Mouse (Mus musculus): ENCODE data around the gene Efna3.

Gene Efna3

GRCm38 (mm10) chr3:89315930-89316831 is 6.6 kb downstream of the Efna3 start:
- DNase-seq (ENCODE audit: low read depth in 2 of 2, low spot score in 2 of 2) = no peak

GRCm38 (mm10) chr3:89315195-89315929 is 7.4 kb downstream of the Efna3 start:
- DNase-seq (ENCODE audit: low read depth in 2 of 2, low spot score in 2 of 2) = peak; percentile 55 to 66

- no peak for DNase-seq (ENCODE audit: low read depth in 2 of 2, low spot score in 2 of 2)
These were observed 8.0 kb downstream of the Efna3 start for GRCm38 (mm10) chr3:89314791-89315190.

- no peak for DNase-seq (ENCODE audit: low read depth in 2 of 2, low spot score in 2 of 2)
These were observed 8.4 kb downstream of the Efna3 start for GRCm38 (mm10) chr3:89314340-89314739.

- DNase-seq (ENCODE audit: low read depth in 2 of 2, low spot score in 2 of 2) = peak in 1 of 2 experiments; percentile 68
These were observed 14.7 kb downstream of the Efna3 start for GRCm38 (mm10) chr3:89308089-89308488.

GRCm38 (mm10) chr3:89305551-89306325 is 17.0 kb downstream of the Efna3 start:
- DNase-seq (ENCODE audit: low read depth in 2 of 2, low spot score in 2 of 2) = no peak

- no peak for DNase-seq (ENCODE audit: low read depth in 2 of 2, low spot score in 2 of 2)
These were observed 17.7 kb downstream of the Efna3 start for GRCm38 (mm10) chr3:89305105-89305504.

GRCm38 (mm10) chr3:89304440-89304839 is 18.3 kb downstream of the Efna3 start:
- DNase-seq (ENCODE audit: low read depth in 2 of 2, low spot score in 2 of 2) = no peak

GRCm38 (mm10) chr3:89300514-89300913 is 22.3 kb downstream of the Efna3 start:
- DNase-seq (ENCODE audit: low read depth in 2 of 2, low spot score in 2 of 2) = no peak

GRCm38 (mm10) chr3:89300071-89300470 is 22.7 kb downstream of the Efna3 start:
- DNase-seq (ENCODE audit: low read depth in 2 of 2, low spot score in 2 of 2) = no peak

GRCm38 (mm10) chr3:89299499-89299898 is 23.3 kb downstream of the Efna3 start:
- DNase-seq (ENCODE audit: low read depth in 2 of 2, low spot score in 2 of 2) = no peak

- DNase-seq (ENCODE audit: low read depth in 2 of 2, low spot score in 2 of 2) = no peak
These were observed 23.9 kb downstream of the Efna3 start for GRCm38 (mm10) chr3:89298908-89299307.

GRCm38 (mm10) chr3:89296761-89297396 is 25.9 kb downstream of the Efna3 start:
- no peak for DNase-seq (ENCODE audit: low read depth in 2 of 2, low spot score in 2 of 2)

- DNase-seq (ENCODE audit: low read depth in 2 of 2, low spot score in 2 of 2) = no peak
These were observed 27.0 kb downstream of the Efna3 start for GRCm38 (mm10) chr3:89295685-89296230.

GRCm38 (mm10) chr3:89294195-89294594 is 28.6 kb downstream of the Efna3 start:
- no peak for DNase-seq (ENCODE audit: low read depth in 2 of 2, low spot score in 2 of 2)

GRCm38 (mm10) chr3:89293247-89293918 is 29.4 kb downstream of the Efna3 start:
- DNase-seq (ENCODE audit: low read depth in 2 of 2, low spot score in 2 of 2) = no peak

- DNase-seq (ENCODE audit: low read depth in 2 of 2, low spot score in 2 of 2) = no peak
These were observed 30.5 kb downstream of the Efna3 start for GRCm38 (mm10) chr3:89292303-89292702.

- no peak for DNase-seq (ENCODE audit: low read depth in 2 of 2, low spot score in 2 of 2)
These were observed 30.9 kb downstream of the Efna3 start for GRCm38 (mm10) chr3:89291874-89292273.

- DNase-seq (ENCODE audit: low read depth in 2 of 2, low spot score in 2 of 2) = no peak
These were observed 34.2 kb downstream of the Efna3 start for GRCm38 (mm10) chr3:89288503-89288928.

GRCm38 (mm10) chr3:89287286-89287685 is 35.5 kb downstream of the Efna3 start:
- DNase-seq (ENCODE audit: low read depth in 2 of 2, low spot score in 2 of 2) = no peak

Data from CD8-positive naive resting alpha-beta T cell, adult 2 months (primary cell).